Mouse (Mus musculus) megakaryocyte, embryonic 14.5 days (primary cell): ENCODE data around the gene Hjurp.
A peak's percentile ranks its signal among the peaks of the same experiment; 100 is the strongest.

Experiments
- FLI1 ChIP-seq: IDR thresholded peaks from 2 replicates; pipeline ENCODE4 v1.6.1; 2012; ENCODE audit warnings: low read length, inconsistent platforms, mixed read lengths
- GATA1 ChIP-seq: IDR thresholded peaks from 3 replicates; pipeline ENCODE4 v1.6.1; 2012; ENCODE audit warnings: mixed read lengths, low read length, inconsistent platforms, borderline replicate concordance

GRCm38 (mm10) chr1:88275698-88276523 is 1.5 kb downstream of the Hjurp start:
- TF ChIP-seq FLI1: 0 out of 2 replicates have a peak, but pooled peaks have one; percentile 7
- no peak for TF ChIP-seq GATA1
